Mouse (Mus musculus): ENCODE measurements at regions not wholly inside any gene's neighbourhood (a gene's known extent, or its start where the extent isn't known, plus 50 kb on each side); places are given as distances from the start of the nearest gene placed in this dataset.

DNA sequence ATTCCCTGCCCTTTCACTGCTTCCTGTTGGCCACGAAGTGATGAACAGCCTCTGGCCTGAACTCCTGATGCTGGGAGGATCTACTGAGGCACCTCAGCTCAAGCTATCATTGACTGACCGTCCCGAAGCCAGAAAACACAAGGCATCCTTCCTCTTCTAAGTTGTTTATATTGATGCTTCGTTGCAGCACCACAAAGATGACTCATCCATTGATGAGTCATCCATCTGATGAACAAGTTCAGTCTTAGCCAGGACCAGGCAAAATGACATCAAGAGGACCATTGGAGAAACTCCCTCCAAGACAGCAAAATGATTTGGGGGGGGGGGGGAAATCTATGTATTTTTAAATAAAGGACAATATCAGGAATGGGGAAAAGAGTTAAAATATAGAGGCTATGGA is 144.5 kb downstream of the Rab28 start:
- WGBS: 64% methylated on average over 4 of the region's 4 CpGs
- Histone ChIP-seq H3K4me2 (no peak overlapping the region), H3K4me3 (no peak overlapping the region), H3K9ac (no peak overlapping the region), H3K4me1 (replicated peaks) (no peaks in the 10 kb centered on the region), H3K27ac (ENCODE audit: poor library complexity, severe bottlenecking) (no peak overlapping the region), H3K36me3 (no peaks in the 10 kb centered on the region), H3K9me3 (replicated peaks) (no peaks in the 10 kb centered on the region), H3K27me3 (replicated peaks) (no peaks in the 10 kb centered on the region)
- ATAC-seq (ENCODE audit: insufficient number of reproducible peaks, low FRiP score): no peak

DNA sequence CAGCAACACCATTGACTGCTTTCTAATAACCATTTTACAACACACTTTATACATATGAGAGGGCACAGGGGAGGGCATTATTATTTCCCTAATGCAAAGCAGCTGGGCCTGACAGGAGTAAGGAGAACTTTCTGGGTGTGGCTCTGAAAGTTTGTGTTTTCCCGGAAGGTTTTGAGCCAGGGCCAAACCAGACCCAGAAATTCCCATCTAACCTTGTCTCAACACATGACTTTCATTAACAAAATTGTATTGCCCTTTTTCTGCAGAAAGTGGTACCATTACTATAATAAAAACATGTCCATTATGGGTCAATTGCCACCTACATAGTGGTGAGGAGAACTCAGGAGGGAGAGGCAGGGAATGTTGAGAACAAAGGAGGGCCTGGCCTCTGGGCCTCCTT is 145.7 kb downstream of the Rab28 start:
- no peak overlapping the region for H3K9ac ChIP-seq
- ATAC-seq (ENCODE audit: insufficient number of reproducible peaks, low FRiP score): no peak
- no peak overlapping the region for H3K4me2 ChIP-seq
- WGBS: 81% methylated on average over 1 of the region's 1 CpGs
- no peaks in the 10 kb centered on the region for H3K9me3 ChIP-seq (replicated peaks)
- H3K4me1 ChIP-seq (replicated peaks): no peaks in the 10 kb centered on the region
- no peak overlapping the region for H3K4me3 ChIP-seq
- no peak overlapping the region for H3K27ac ChIP-seq (ENCODE audit: poor library complexity, severe bottlenecking)
- H3K36me3 ChIP-seq: no peaks in the 10 kb centered on the region
- H3K27me3 ChIP-seq (replicated peaks): no peaks in the 10 kb centered on the region

DNA sequence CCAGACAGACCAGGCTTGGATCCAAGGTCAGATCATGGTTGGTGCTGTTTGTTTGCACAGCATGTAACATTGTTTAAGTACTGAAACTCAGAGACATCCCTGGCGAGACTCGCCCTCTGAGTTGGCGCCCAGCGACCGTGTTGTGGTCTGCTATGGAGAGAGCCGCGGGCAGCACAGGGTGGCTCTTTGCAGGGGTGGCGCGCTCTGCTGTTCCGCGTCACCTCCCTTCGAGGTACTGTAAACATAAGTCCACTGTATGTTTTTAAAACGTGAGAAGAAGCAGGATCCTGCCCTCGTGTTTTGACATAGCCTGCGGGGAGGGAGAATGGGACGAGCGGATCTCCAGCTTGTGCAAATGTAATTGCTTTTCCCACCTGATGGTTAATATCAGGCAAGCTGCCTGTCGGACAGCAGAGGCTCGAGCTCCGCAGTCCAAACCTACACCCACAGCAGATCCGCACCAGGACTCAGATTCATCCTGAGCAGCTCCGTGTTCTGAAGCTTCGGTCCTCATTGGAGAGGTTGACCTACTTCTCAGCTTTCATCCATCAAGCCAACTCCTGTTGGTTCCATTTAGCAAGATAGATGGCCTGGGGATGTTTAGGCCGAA is 151.2 kb downstream of the Rab28 start:
- H3K4me2 ChIP-seq: peak overlapping the region; percentile 63
- H3K4me1 ChIP-seq (replicated peaks): no peaks in the 10 kb centered on the region
- H3K27me3 ChIP-seq (replicated peaks): no peaks in the 10 kb centered on the region
- WGBS: 32% methylated on average over 24 of the region's 24 CpGs
- H3K27ac ChIP-seq (ENCODE audit: poor library complexity, severe bottlenecking): no peak overlapping the region
- no peaks in the 10 kb centered on the region for H3K36me3 ChIP-seq
- no peak for ATAC-seq (ENCODE audit: insufficient number of reproducible peaks, low FRiP score)
- H3K4me3 ChIP-seq: peak overlapping the region; percentile 35
- H3K9me3 ChIP-seq (replicated peaks): no peaks in the 10 kb centered on the region
- H3K9ac ChIP-seq: no peak overlapping the region

DNA sequence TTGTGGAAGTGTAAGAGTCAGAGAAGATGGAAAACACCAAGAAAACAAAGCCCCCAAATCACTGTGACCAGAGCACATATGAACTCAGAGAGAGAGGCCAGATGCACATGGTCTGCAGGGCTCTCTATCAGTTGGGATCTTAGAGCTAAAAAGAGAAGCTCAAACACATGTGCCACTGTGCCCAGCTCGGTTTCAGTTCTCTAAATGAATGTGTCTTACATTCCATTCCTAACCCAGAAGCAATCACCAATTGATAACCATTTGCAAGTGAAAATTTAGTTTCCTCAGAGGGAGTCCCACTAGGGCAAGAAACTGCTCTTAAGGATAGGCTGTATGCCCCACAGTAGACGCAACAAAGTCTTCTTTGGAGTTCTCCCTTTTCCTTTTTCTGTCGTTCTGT is 153.6 kb downstream of the Rab28 start:
- no peak overlapping the region for H3K4me3 ChIP-seq
- H3K9me3 ChIP-seq (replicated peaks): no peaks in the 10 kb centered on the region
- H3K9ac ChIP-seq: no peak overlapping the region
- WGBS: 72% methylated on average over 3 of the region's 3 CpGs
- H3K27ac ChIP-seq (ENCODE audit: poor library complexity, severe bottlenecking): no peak overlapping the region
- no peak overlapping the region for H3K4me2 ChIP-seq
- no peaks in the 10 kb centered on the region for H3K27me3 ChIP-seq (replicated peaks)
- no peak for ATAC-seq (ENCODE audit: insufficient number of reproducible peaks, low FRiP score)
- H3K36me3 ChIP-seq: no peaks in the 10 kb centered on the region
- no peaks in the 10 kb centered on the region for H3K4me1 ChIP-seq (replicated peaks)

DNA sequence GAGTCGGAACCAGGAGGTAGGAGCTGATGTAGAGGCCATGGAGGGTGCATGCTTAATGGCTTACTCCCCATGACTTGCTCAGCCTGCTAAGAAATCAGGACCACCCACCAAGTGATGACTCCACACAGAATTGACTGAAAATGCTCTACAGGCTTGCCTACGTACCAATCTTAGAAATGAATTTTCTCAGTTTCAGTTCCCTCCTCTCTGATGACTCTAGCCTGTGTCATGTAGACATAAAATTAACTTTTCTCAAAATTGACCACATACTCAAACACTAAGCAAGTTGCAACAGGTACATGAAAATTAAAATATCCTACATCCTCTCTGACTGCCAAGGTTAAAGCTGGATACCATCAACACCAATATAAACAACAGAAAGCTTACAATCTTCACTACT is 157.9 kb downstream of the Rab28 start:
- WGBS: 53% methylated on average over 2 of the region's 2 CpGs
- Histone ChIP-seq H3K4me1 (replicated peaks) (no peaks in the 10 kb centered on the region), H3K9ac (no peak overlapping the region), H3K36me3 (no peaks in the 10 kb centered on the region), H3K4me2 (no peak overlapping the region), H3K27ac (ENCODE audit: poor library complexity, severe bottlenecking) (no peak overlapping the region), H3K27me3 (replicated peaks) (no peaks in the 10 kb centered on the region), H3K4me3 (no peak overlapping the region), H3K9me3 (replicated peaks) (no peaks in the 10 kb centered on the region)
- ATAC-seq (ENCODE audit: insufficient number of reproducible peaks, low FRiP score): no peak

DNA sequence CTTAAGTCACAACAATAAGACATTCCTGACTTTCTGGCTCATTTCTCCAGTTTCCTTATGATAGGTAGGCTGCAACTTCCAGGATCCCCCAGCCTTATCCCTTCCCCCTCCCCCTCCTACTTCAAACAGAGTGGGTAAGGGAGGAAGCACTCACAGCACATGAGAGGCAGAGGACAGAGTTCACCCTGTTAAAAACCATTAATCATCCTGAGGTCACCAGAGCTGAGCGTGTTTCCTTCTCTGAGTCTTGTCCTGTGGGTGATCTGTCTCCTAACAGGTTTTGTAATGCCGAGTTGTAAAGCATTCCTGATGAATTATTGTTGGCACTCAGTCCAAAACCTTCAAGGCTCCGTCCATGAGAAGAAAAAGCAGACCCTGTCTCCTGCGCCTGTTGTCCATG is 161.0 kb downstream of the Rab28 start:
- H3K4me2 ChIP-seq: no peak overlapping the region
- no peaks in the 10 kb centered on the region for H3K4me1 ChIP-seq (replicated peaks)
- no peaks in the 10 kb centered on the region for H3K36me3 ChIP-seq
- H3K4me3 ChIP-seq: no peak overlapping the region
- no peak overlapping the region for H3K27ac ChIP-seq (ENCODE audit: poor library complexity, severe bottlenecking)
- H3K9me3 ChIP-seq (replicated peaks): no peaks in the 10 kb centered on the region
- H3K27me3 ChIP-seq (replicated peaks): no peaks in the 10 kb centered on the region
- ATAC-seq (ENCODE audit: insufficient number of reproducible peaks, low FRiP score): no peak
- H3K9ac ChIP-seq: no peak overlapping the region
- 48% methylated on average over 4 of the region's 4 CpGs for WGBS

DNA sequence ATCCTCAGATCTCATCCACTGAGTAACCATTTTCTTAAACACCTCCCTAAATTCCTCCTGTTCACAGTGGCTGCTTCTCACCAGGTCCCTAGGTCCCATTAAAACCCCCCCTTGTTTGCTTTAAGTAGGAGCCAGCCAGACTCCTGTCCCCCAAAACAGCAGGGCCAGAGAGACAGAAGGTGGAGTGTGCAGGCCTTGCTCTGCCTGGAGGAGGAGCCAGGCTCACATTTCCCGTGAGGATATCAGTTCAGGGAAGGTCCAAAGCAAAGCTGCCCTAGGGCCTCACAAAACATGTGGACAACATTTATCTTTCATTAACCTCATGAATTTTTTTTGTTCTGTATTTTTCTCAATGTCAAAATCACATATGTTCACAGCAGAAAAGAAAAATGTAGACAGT is 167.2 kb downstream of the Rab28 start:
- no peak overlapping the region for H3K9ac ChIP-seq
- H3K36me3 ChIP-seq: no peaks in the 10 kb centered on the region
- no peak overlapping the region for H3K27ac ChIP-seq (ENCODE audit: poor library complexity, severe bottlenecking)
- no peak for ATAC-seq (ENCODE audit: insufficient number of reproducible peaks, low FRiP score)
- H3K4me1 ChIP-seq (replicated peaks): no peaks in the 10 kb centered on the region
- no peaks in the 10 kb centered on the region for H3K9me3 ChIP-seq (replicated peaks)
- no peak overlapping the region for H3K4me2 ChIP-seq
- no peak overlapping the region for H3K4me3 ChIP-seq
- no peaks in the 10 kb centered on the region for H3K27me3 ChIP-seq (replicated peaks)
- 8% methylated on average over 1 of the region's 1 CpGs for WGBS

DNA sequence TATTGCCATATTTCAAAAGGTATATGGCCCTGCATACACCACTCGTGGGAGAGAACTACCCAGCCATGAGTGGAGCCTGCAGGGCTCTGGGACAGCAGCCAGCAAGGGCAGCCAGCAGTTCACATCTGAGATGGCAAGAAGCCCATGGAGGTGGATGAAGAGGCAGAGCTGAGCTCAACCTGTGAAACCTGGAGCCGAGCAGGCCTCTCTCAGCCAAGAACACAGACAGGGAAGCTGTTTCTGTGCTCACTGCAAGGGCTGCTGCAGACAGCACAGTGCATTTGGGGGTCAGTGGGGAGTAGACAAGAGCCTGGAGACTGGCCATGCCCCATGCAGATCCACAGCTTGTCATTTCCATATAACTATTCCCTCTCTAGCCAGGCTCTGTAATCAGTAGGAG is 173.4 kb downstream of the Rab28 start:
- no peak overlapping the region for H3K4me2 ChIP-seq
- H3K27me3 ChIP-seq (replicated peaks): no peaks in the 10 kb centered on the region
- no peaks in the 10 kb centered on the region for H3K9me3 ChIP-seq (replicated peaks)
- no peaks in the 10 kb centered on the region for H3K36me3 ChIP-seq
- 61% methylated on average over 2 of the region's 2 CpGs for WGBS
- ATAC-seq (ENCODE audit: insufficient number of reproducible peaks, low FRiP score): no peak
- H3K9ac ChIP-seq: no peak overlapping the region
- H3K4me1 ChIP-seq (replicated peaks): no peaks in the 10 kb centered on the region
- H3K27ac ChIP-seq (ENCODE audit: poor library complexity, severe bottlenecking): no peak overlapping the region
- no peak overlapping the region for H3K4me3 ChIP-seq
